Mouse (Mus musculus): ENCODE measurements around the gene Olfr221. TPM values are rescaled to one million over a fixed set of nuclear protein-coding genes. Genes with fewer than 3 reads are reported as not detected.

The Olfr221 gene
- not detected for total RNA-seq (2023)

GRCm38 (mm10) chr14:52042359-52042758 lies at the start of gene Olfr221:
Olfr221 (minus strand) TSS chr14:52042459.

GRCm38 (mm10) chr14:52020486-52021137 lies 21.6 kb downstream of the Olfr221 start, which contains the start of gene Zfp219:
Zfp219 (minus strand) TSS chr14:52020733.

GRCm38 (mm10) chr14:52015445-52016100 lies 26.7 kb downstream of the Olfr221 start, which contains the start of gene Tmem253:
Tmem253 (plus strand) TSS chr14:52015658.

GRCm38 (mm10) chr14:51984247-51985231 lies 57.7 kb downstream of the Olfr221 start, which contains the start of gene Arhgef40:
Arhgef40 (plus strand) TSS chr14:51984719.

Other genes starting within 250 kb of the Olfr221 start
- gene AY358078, start 242.4 kb downstream of the Olfr221 start, total RNA-seq (2023): not detected
- gene Ear6, start 188.8 kb downstream of the Olfr221 start, total RNA-seq (2023): 10 to 100 TPM; 11.6 to 35.3 TPM
- gene Mettl17, start 157.6 kb downstream of the Olfr221 start, total RNA-seq (2023): 10 to 100 TPM; 10.7 to 12.1 TPM
- under 1 TPM; 0.15 to 0.28 TPM for gene Slc39a2, start 149.6 kb downstream of the Olfr221 start, total RNA-seq (2023)
- 1 to 10 TPM; 1.5 to 2.0 TPM for gene Ndrg2, start 128.3 kb downstream of the Olfr221 start, total RNA-seq (2023)
- not detected for gene Tppp2, start 124.0 kb downstream of the Olfr221 start, total RNA-seq (2023)
- not detected for gene Rnase13, start 119.7 kb downstream of the Olfr221 start, total RNA-seq (2023)
- gene Arhgef40, start 57.7 kb downstream of the Olfr221 start, total RNA-seq (2023): 10 to 100 TPM in 1 of 2 experiments, 1 to 10 TPM in 1; 7.1 to 11.2 TPM
- under 1 TPM in 1 of 2 experiments, not detected in 1; 0.66 TPM for gene Tmem253, start 26.8 kb downstream of the Olfr221 start, total RNA-seq (2023)
- 10 to 100 TPM; 11.5 to 12.5 TPM for gene Zfp219, start 21.7 kb downstream of the Olfr221 start, total RNA-seq (2023)
- gene Hnrnpc, start 61.6 kb upstream of the Olfr221 start, total RNA-seq (2023): 100 to 1,000 TPM; 225 to 228 TPM
- gene Rpgrip1, start 68.2 kb upstream of the Olfr221 start, total RNA-seq (2023): 1 to 10 TPM in 1 of 2 experiments, under 1 TPM in 1; 0.42 to 2.3 TPM
- 10 to 100 TPM; 62.9 to 63.8 TPM for gene Supt16, start 155.0 kb upstream of the Olfr221 start, total RNA-seq (2023)
- gene Chd8, start 215.3 kb upstream of the Olfr221 start, total RNA-seq (2023): 100 to 1,000 TPM in 1 of 2 experiments, 10 to 100 TPM in 1; 89.4 to 100 TPM
- 100 to 1,000 TPM in 1 of 2 experiments, 10 to 100 TPM in 1; 93.9 to 102 TPM for gene Tox4, start 236.7 kb upstream of the Olfr221 start, total RNA-seq (2023)
- gene Rab2b, start 237.1 kb upstream of the Olfr221 start, total RNA-seq (2023): 1 to 10 TPM; 2.8 to 3.2 TPM